ENCODE assay signal across 21 mouse cellular contexts in genomic region chr3:65484161-65484733, GRCm38 (mm10). TPM values are rescaled to one million over a fixed set of nuclear protein-coding genes. Genes with fewer than 3 reads are reported as not detected.
DNase-seq lines count a peak whose midpoint lies in the region; ATAC-seq and TF ChIP-seq lines count a peak whose summit lies in the region.
"Had no signal": no experiment of that assay in that cellular context is flagged by ENCODE, and none has a peak within 500 bp of the region (broad histone marks: within the 10 kb centered on the region; RNA-seq: fewer than 3 reads in every experiment).

No protein-coding gene starts in this region.

- WGBS in kidney, adult 2 months, result 65% methylated on average over 7 of the region's 7 CpGs

- TF ChIP-seq POLR2A in ES-Bruce4 (IDR thresholded peaks at IDR 0.05; ENCODE audit: insufficient read depth, low read length), result no peak
- TF ChIP-seq POLR2A in kidney, adult 2 months (IDR thresholded peaks at IDR 0.05; ENCODE audit: low read depth, low read length), result no peak

- TF ChIP-seq EP300 in ES-Bruce4 (IDR thresholded peaks at IDR 0.05; ENCODE audit: insufficient read depth, low read depth, low read length), result no peak

- peak; percentile 14 for TF ChIP-seq CTCF in ES-Bruce4 (IDR thresholded peaks at IDR 0.05; ENCODE audit: low read depth, low read length)
- TF ChIP-seq CTCF in kidney, adult 2 months (conservative IDR thresholded peaks at IDR 0.05; ENCODE audit: insufficient read depth, insufficient read length, low read depth, low read length), result no peak

- peaks cover 3% of the 10 kb centered on the region for H3K4me1 ChIP-seq in ES-Bruce4 (ENCODE audit: control insufficient read depth, insufficient read depth, low read length)
- H3K4me1 ChIP-seq in kidney, adult 2 months (ENCODE audit: control insufficient read depth, insufficient read depth, low read length), result no peaks in the 10 kb centered on the region
- H3K4me1 ChIP-seq: forebrain, embryonic 10.5 days; liver, embryonic 15.5 days had no signal

- H3K36me3 ChIP-seq in ES-Bruce4 (ENCODE audit: control insufficient read depth, insufficient read depth, low read length, poor library complexity, severe bottlenecking), result no peaks in the 10 kb centered on the region
- H3K36me3 ChIP-seq in kidney, adult 2 months (ENCODE audit: control insufficient read depth, insufficient read depth, low read length), result no peaks in the 10 kb centered on the region
- H3K36me3 ChIP-seq: forebrain, embryonic 10.5 days; limb, embryonic 15.5 days; liver, embryonic 15.5 days had no signal

- ATAC-seq in megakaryocyte progenitor cell, adult 5-6 weeks (replicated peaks; ENCODE audit: poor library complexity), result peak; percentile 98
- ATAC-seq: forebrain, postnatal 0 days; intestine, postnatal 0 days; midbrain, embryonic 16.5 days had no signal

- no peaks in the 10 kb centered on the region; the same call in 1 of the 2 replicates for H3K9me3 ChIP-seq in ES-Bruce4 (replicated peaks; ENCODE audit: control insufficient read depth, insufficient read depth, low read length, poor library complexity, severe bottlenecking)
- H3K9me3 ChIP-seq: forebrain, embryonic 10.5 days; limb, embryonic 15.5 days; liver, embryonic 15.5 days had no signal

- H3K27me3 ChIP-seq in ES-Bruce4 (ENCODE audit: control insufficient read depth, insufficient read depth, low read length, poor library complexity, severe bottlenecking), result no peaks in the 10 kb centered on the region
- no peaks in the 10 kb centered on the region for H3K27me3 ChIP-seq in kidney, adult 2 months (replicated peaks; ENCODE audit: control insufficient read depth, insufficient read depth, low read length)
- H3K27me3 ChIP-seq: limb, embryonic 15.5 days; liver, embryonic 15.5 days had no signal

- no peak overlapping the region for H3K27ac ChIP-seq in ES-Bruce4 (ENCODE audit: insufficient read depth, low read length)
- H3K27ac ChIP-seq in kidney, adult 2 months (ENCODE audit: insufficient read depth, low read depth, low read length), result no peak overlapping the region
- H3K27ac ChIP-seq: forebrain, embryonic 10.5 days; limb, embryonic 15.5 days; liver, embryonic 15.5 days had no signal

- DNase-seq in A20 (ENCODE audit: low read depth, low spot score), result peak; percentile 24
- peak; percentile 78 for DNase-seq in ZHBTc4 (ENCODE audit: low read depth, low spot score)
- no peak for DNase-seq in thymus, postnatal 36 days
- no peak for DNase-seq in cerebellum, adult 9-11 months
- DNase-seq in kidney, adult 2 months, result no peak
- no peak for DNase-seq in left cerebral cortex, adult 9 months (ENCODE audit: low spot score in 2 of 2)
- DNase-seq: adrenal gland, postnatal 25 days; cerebellum, postnatal 10 days; forebrain, postnatal 0 days; gastrocnemius, postnatal 36 days; layer of hippocampus, adult 9-11 months; left cerebral cortex, postnatal 4 days; lung, postnatal 14 days; right cerebral cortex, postnatal 14 days had no signal

- no peak overlapping the region for H3K9ac ChIP-seq in ES-Bruce4 (ENCODE audit: low read depth, poor library complexity, severe bottlenecking)
- H3K9ac ChIP-seq: forebrain, postnatal 0 days; limb, embryonic 15.5 days; liver, embryonic 15.5 days had no signal

- no peak overlapping the region for H3K4me3 ChIP-seq in ES-Bruce4 (ENCODE audit: low read depth, low read length)
- H3K4me3 ChIP-seq in kidney, adult 2 months (ENCODE audit: insufficient read depth, low read depth, low read length), result no peak overlapping the region
- H3K4me3 ChIP-seq: forebrain, embryonic 10.5 days; limb, embryonic 15.5 days; liver, embryonic 15.5 days had no signal

RNA-seq across cellular contexts. Expression of gene Tiparp, which starts 44.0 kb away (rescaled TPM):
- polyA plus RNA-seq in ES-Bruce4 (2011; ENCODE audit: insufficient read depth, insufficient read length, low read depth, missing spikeins), result 38.5 and 40.5 TPM in 2 replicates
- 20.9 and 31.8 TPM in 2 replicates for total RNA-seq in megakaryocyte progenitor cell, adult 5-6 weeks (2015)
- 17.8 and 24.5 TPM in 2 replicates for total RNA-seq in megakaryocyte progenitor cell, adult 5-6 weeks (2017)
- 3.9 and 4.9 TPM in 2 replicates for polyA plus RNA-seq in kidney, adult 2 months (2012; rRNA removed)

Comparison
In these comparisons a context has a peak if more than half of its experiments do, and no peak if none do; other contexts are left out.
1. DNase-seq: peak in A20 (single experiment) and ZHBTc4 (single experiment); none in thymus, postnatal 36 days (0 of 2), cerebellum, adult 9-11 months (single experiment), kidney, adult 2 months (single experiment) and left cerebral cortex, adult 9 months (0 of 2).